Mouse (Mus musculus) layer of hippocampus, postnatal 10 days (tissue): ENCODE measurements around the gene Pard3b. TPM values are rescaled to one million over a fixed set of nuclear protein-coding genes. Genes with fewer than 3 reads are reported as not detected.

Experiments
- DNase-seq, 2 experiments: peaks; one replicate each; pipeline ENCODE4 v3.0.0; 2021; ENCODE audit warnings: low spot score in 2 of 2
- total RNA-seq, 2 experiments: library from RNA; stranded (reverse); gene quantifications; 2 replicates each; pipeline ENCODE4 v1.2.3; 2021

Pard3b gene
- total RNA-seq, 2 experiments from 2014 or later = 8.2 to 11.4 TPM

GRCm38 (mm10) chr1:61912931-61913330 lies 274.3 kb downstream of the Pard3b start:
- no peak for DNase-seq

GRCm38 (mm10) chr1:61924958-61925357 lies 286.3 kb downstream of the Pard3b start:
- no peak for DNase-seq

GRCm38 (mm10) chr1:61925541-61925940 lies 286.9 kb downstream of the Pard3b start:
- DNase-seq = no peak

GRCm38 (mm10) chr1:61928131-61928761 lies 289.6 kb downstream of the Pard3b start:
- DNase-seq = peak in 1 of 2 experiments; percentile 28

- DNase-seq = no peak
Measured at GRCm38 (mm10) chr1:61933574-61933973, 294.9 kb downstream of the Pard3b start.

- DNase-seq = no peak
Measured at GRCm38 (mm10) chr1:61934760-61935159, 296.1 kb downstream of the Pard3b start.

- no peak for DNase-seq
Measured at GRCm38 (mm10) chr1:61939882-61940281, 301.3 kb downstream of the Pard3b start.

GRCm38 (mm10) chr1:61961533-61961932 lies 322.9 kb downstream of the Pard3b start:
- DNase-seq = no peak

- DNase-seq = no peak
Measured at GRCm38 (mm10) chr1:61962571-61962970, 323.9 kb downstream of the Pard3b start.

GRCm38 (mm10) chr1:61967124-61967523 lies 328.5 kb downstream of the Pard3b start:
- DNase-seq = no peak

- no peak for DNase-seq
Measured at GRCm38 (mm10) chr1:61967807-61968206, 329.2 kb downstream of the Pard3b start.

GRCm38 (mm10) chr1:61997711-61998110 lies 359.1 kb downstream of the Pard3b start:
- DNase-seq = no peak

- DNase-seq = no peak
Measured at GRCm38 (mm10) chr1:62008811-62009210, 370.2 kb downstream of the Pard3b start.

- no peak for DNase-seq
Measured at GRCm38 (mm10) chr1:62011712-62012111, 373.1 kb downstream of the Pard3b start.

GRCm38 (mm10) chr1:62016536-62017300 lies 378.1 kb downstream of the Pard3b start:
- no peak for DNase-seq

- no peak for DNase-seq
Measured at GRCm38 (mm10) chr1:62018276-62018675, 379.7 kb downstream of the Pard3b start.

GRCm38 (mm10) chr1:62019743-62020142 lies 381.1 kb downstream of the Pard3b start:
- no peak for DNase-seq

- DNase-seq = no peak
Measured at GRCm38 (mm10) chr1:62041718-62042117, 403.1 kb downstream of the Pard3b start.

- no peak for DNase-seq
Measured at GRCm38 (mm10) chr1:62048592-62048991, 410.0 kb downstream of the Pard3b start.

GRCm38 (mm10) chr1:62051186-62051825 lies 412.7 kb downstream of the Pard3b start:
- DNase-seq = no peak

GRCm38 (mm10) chr1:62053167-62053638 lies 414.6 kb downstream of the Pard3b start:
- peak in 1 of 2 experiments; percentile 21 for DNase-seq

- DNase-seq = no peak
Measured at GRCm38 (mm10) chr1:62055280-62055679, 416.7 kb downstream of the Pard3b start.
